Mouse (Mus musculus) MEL (cell line): ENCODE measurements around the gene Fdxr.

ENCODE experiments used
- CTCF ChIP-seq, 3 experiments: IDR thresholded peaks in 2 of 3; conservative IDR thresholded peaks in 1 of 3; 2 replicates each; pipeline ENCODE4 v1.5.1; 2011 to 2012; ENCODE audit warnings: low read length in 3 of 3, low read depth in 2 of 3, mild to moderate bottlenecking in 2 of 3, improper control_type of control experiment in 1 of 3, inconsistent platforms in 1 of 3, mixed read lengths in 1 of 3, moderate library complexity in 1 of 3; ENCODE audit not compliant: control insufficient read depth in 1 of 3, insufficient read depth in 1 of 3, poor library complexity in 1 of 3, severe bottlenecking in 1 of 3
- E2F4 ChIP-seq: IDR thresholded peaks from 2 replicates; pipeline ENCODE4 v1.6.1; 2011; ENCODE audit warnings: low read depth, low read length, improper control_type of control experiment, borderline replicate concordance
- ELF1 ChIP-seq: IDR thresholded peaks from 2 replicates; pipeline ENCODE4 v1.6.1; 2014; ENCODE audit warnings: low read depth, mild to moderate bottlenecking, inconsistent platforms, low read length, improper control_type of control experiment, moderate library complexity
- EP300 ChIP-seq, 2 experiments: IDR thresholded peaks; 2 replicates each; pipeline ENCODE4 v1.6.1; 2011; ENCODE audit warnings: improper control_type of control experiment in 2 of 2, low read length in 2 of 2, low read depth in 1 of 2, mild to moderate bottlenecking in 1 of 2
- ETS1 ChIP-seq: IDR thresholded peaks from 2 replicates; pipeline ENCODE4 v1.6.1; 2012; ENCODE audit warnings: low read depth, mild to moderate bottlenecking, inconsistent platforms, low read length, improper control_type of control experiment, moderate library complexity
- MAX ChIP-seq: IDR thresholded peaks from 2 replicates; pipeline ENCODE4 v1.6.1; 2011; ENCODE audit warnings: low read length, improper control_type of control experiment
- MYC ChIP-seq: IDR thresholded peaks from 2 replicates; pipeline ENCODE4 v1.6.1; 2011; ENCODE audit warnings: low read depth, mild to moderate bottlenecking, low read length, improper control_type of control experiment, moderate library complexity
- POLR2A ChIP-seq, 2 experiments: IDR thresholded peaks; 2 replicates each; pipeline ENCODE4 v1.6.1; 2011 to 2012; ENCODE audit warnings: low read length in 2 of 2, mild to moderate bottlenecking in 2 of 2, control low read depth in 1 of 2, improper control_type of control experiment in 1 of 2, low read depth in 1 of 2, moderate library complexity in 1 of 2; ENCODE audit not compliant: control insufficient read depth in 1 of 2, insufficient read depth in 1 of 2, poor library complexity in 1 of 2
- UBTF ChIP-seq: IDR thresholded peaks from 2 replicates; pipeline ENCODE4 v1.6.1; 2012; ENCODE audit warnings: low read depth, mild to moderate bottlenecking, inconsistent platforms, low read length, improper control_type of control experiment, moderate library complexity, borderline replicate concordance; ENCODE audit not compliant: insufficient read depth
- USF1 ChIP-seq: IDR thresholded peaks from 2 replicates; pipeline ENCODE4 v1.6.1; 2014; ENCODE audit warnings: low read depth, mild to moderate bottlenecking, inconsistent platforms, low read length, improper control_type of control experiment, moderate library complexity
- ZMIZ1 ChIP-seq: IDR thresholded peaks from 2 replicates; pipeline ENCODE4 v1.6.1; 2012; ENCODE audit warnings: low read depth, mild to moderate bottlenecking, inconsistent platforms, low read length, improper control_type of control experiment, moderate library complexity

GRCm38 (mm10) chr11:115292631-115293375, 16.0 kb upstream of the Fdxr start:
- no peak for TF ChIP-seq CTCF (IDR thresholded peaks at IDR 0.05 in 2 of 3, conservative IDR thresholded peaks at IDR 0.05 in 1 of 3; ENCODE audit: control insufficient read depth in 1 of 3, insufficient read depth in 1 of 3, low read depth in 2 of 3, low read length in 3 of 3, poor library complexity in 1 of 3, severe bottlenecking in 1 of 3)
- TF ChIP-seq MYC: no peak
- no peak for TF ChIP-seq MAX
- no peak for TF ChIP-seq POLR2A (IDR thresholded peaks at IDR 0.05; ENCODE audit: control insufficient read depth in 1 of 2, insufficient read depth in 1 of 2, low read depth in 1 of 2, low read length in 2 of 2, poor library complexity in 1 of 2)
- no peak for TF ChIP-seq ELF1
- TF ChIP-seq ZMIZ1: no peak
- TF ChIP-seq E2F4: no peak
- TF ChIP-seq EP300 (IDR thresholded peaks at IDR 0.05; ENCODE audit: low read depth in 1 of 2, low read length in 2 of 2): no peak
- no peak for TF ChIP-seq USF1
- TF ChIP-seq ETS1: no peak
- TF ChIP-seq UBTF: no peak
